Mouse (Mus musculus): ENCODE measurements around the gene Tmem236.
"Not testable (repeated sequence)": the region's sequence is repeated elsewhere in the genome, so short reads cannot be mapped to it uniquely, and the experiment has no call there.

The Tmem236 gene

GRCm38 (mm10) chr2:14192046-14192445, 17.7 kb downstream of the Tmem236 start:
- no peak for DNase-seq

DNA sequence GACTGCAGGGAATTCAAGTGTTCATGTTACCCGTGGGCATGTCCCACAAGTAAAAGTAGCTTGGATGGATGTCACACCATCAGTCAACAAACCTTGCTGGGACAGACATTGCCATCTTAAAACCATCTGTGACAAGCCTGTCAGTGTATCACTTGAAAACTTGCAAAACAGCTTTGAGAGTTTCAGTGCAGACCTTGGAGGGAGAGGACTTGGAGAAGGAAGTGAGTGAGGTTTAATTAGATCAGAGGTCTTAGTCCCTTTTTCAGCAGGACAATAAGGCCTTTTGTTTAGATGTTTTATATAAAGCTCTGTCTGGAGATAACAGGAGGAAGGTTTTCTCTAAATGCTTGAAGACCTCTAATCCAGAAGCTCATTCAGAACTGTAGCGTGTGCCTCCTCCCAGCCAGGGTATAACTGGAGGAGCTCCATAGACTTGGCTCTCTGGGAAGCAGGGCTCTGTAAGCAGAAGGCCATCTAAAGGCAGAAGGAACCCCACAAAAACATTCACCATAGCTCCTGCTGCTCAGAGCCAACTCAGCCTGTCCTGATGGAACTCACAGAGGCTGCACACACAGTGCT, 24.1 kb downstream of the Tmem236 start:
- not testable (repeated sequence) for DNase-seq

GRCm38 (mm10) chr2:14199621-14200020, 25.3 kb downstream of the Tmem236 start:
- DNase-seq: no peak

- DNase-seq: not testable (repeated sequence)
Measured at GRCm38 (mm10) chr2:14200879-14201445, 26.6 kb downstream of the Tmem236 start.

GRCm38 (mm10) chr2:14204308-14204707, 30.0 kb downstream of the Tmem236 start:
- DNase-seq: no peak

GRCm38 (mm10) chr2:14206798-14207197, 32.5 kb downstream of the Tmem236 start:
- no peak for DNase-seq

GRCm38 (mm10) chr2:14210731-14211130, 36.4 kb downstream of the Tmem236 start:
- DNase-seq: no peak

DNA sequence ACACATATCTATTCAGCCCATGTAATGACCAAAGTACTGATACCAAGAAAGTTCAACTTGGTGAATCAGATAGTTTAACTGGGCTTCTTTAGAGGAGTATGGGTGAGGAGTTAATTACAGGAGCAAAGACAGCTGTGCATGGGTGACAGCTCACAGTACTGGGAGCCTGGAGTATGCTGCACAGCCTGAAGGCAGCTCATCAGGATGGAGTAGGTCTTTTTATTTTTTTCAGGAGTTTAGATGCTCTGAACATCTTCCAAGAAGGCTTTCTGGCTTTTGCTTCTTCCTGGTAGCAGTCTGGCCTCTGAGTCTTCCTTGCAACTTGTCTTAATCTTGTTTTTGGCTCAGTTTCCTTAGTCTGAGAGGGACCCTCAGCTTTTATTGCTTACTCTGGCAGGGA, 37.3 kb downstream of the Tmem236 start:
- no peak for DNase-seq

GRCm38 (mm10) chr2:14214764-14215163, 40.4 kb downstream of the Tmem236 start:
- no peak for DNase-seq

- DNase-seq: no peak
Measured at GRCm38 (mm10) chr2:14216653-14217052, 42.3 kb downstream of the Tmem236 start.

GRCm38 (mm10) chr2:14218126-14218525, 43.8 kb downstream of the Tmem236 start:
- no peak for DNase-seq

- no peak for DNase-seq
Measured at GRCm38 (mm10) chr2:14224387-14224786, 50.1 kb downstream of the Tmem236 start.

GRCm38 (mm10) chr2:14228495-14228894, 54.2 kb downstream of the Tmem236 start:
- no peak for DNase-seq

DNA sequence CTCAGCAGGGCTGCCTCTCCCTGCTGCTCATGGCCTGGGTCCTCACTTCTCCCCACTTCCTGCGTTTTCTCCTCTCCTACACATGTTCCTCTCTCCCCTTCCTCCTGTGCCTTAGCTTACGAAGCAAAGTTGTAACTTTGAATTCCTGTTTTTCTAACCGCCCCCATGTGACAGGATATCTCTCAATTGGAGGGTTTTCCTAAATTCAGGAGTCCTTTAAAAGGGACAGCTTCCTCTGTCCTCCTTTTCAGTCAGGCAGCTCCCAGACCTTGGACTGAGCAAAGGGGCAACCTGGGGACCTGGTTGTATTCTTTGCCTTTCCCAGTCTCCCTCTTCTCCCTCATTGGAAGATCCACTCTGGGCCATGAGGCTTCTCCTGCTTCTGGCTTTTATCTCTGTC, 54.8 kb downstream of the Tmem236 start, which contains the start of gene Mrc1:
Gene Mrc1, plus strand, starts transcription at position 244 of the 400 bp plus-strand sequence.
- no peak for DNase-seq

DNA sequence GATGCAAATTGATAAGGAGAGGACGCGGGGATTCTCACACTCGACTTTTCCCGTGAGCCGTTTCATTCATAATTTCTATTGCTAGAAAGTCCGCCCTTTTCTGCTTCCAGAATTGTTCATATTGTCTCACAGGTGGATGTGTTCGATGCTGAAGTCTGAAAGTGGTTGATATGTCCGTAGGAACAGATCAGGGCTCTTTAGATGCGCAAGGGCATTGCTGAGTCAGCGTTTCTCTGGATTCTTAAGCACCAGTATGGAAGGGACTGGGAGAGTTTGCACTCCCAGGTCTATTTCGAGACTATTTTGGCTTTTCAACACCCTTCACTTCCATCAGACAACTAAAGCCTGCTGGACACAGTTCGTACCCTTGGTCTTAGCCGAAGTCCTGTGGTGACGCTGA, 55.7 kb downstream of the Tmem236 start:
- no peak for DNase-seq

- DNase-seq: no peak
Measured at GRCm38 (mm10) chr2:14232897-14233296, 58.6 kb downstream of the Tmem236 start.

DNA sequence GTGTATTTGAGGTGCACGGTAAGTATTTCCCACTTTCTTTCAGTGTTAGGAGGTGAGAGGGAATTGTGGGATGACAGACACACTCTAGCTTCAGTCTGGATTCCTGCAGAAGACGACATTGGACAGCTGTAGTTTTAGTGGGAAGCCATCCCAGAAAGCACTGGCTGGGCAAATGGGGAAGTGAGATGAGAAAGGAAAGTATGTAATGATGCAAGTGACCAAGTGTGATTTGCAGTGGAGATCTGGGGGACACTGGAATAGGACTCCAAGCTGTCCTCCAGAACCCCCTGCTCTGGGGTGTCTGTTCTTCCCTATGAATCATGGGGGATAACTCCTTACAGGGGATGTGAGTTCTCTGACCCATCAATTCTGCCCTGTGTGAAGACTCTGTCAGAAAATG, 59.7 kb downstream of the Tmem236 start:
- DNase-seq: no peak

DNA sequence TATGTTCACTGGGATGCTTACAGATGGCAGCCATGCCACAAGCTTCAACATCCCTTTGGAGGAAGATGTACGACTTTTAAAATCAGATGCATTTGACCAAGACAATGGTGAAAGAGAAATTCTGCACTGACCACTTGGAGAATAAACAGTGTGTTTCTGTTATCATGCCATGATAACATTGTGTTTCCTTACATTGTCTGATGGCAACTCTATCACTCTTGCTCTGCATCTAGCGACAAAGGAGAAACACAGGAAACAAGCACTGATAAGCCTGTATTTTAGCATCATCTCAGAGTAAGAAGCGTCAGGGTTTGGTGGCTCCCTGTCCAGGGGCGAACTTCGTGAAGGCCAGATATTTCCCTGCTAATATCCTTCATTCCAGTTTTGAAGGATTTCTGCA, 61.0 kb downstream of the Tmem236 start:
- no peak for DNase-seq

GRCm38 (mm10) chr2:14236920-14237319, 62.6 kb downstream of the Tmem236 start:
- DNase-seq: no peak

- no peak for DNase-seq
Measured at GRCm38 (mm10) chr2:14237723-14238122, 63.4 kb downstream of the Tmem236 start.

- DNase-seq: no peak
Measured at GRCm38 (mm10) chr2:14239151-14239550, 64.8 kb downstream of the Tmem236 start.

- no peak for DNase-seq
Measured at GRCm38 (mm10) chr2:14244157-14244556, 69.8 kb downstream of the Tmem236 start.

GRCm38 (mm10) chr2:14244668-14245067, 70.3 kb downstream of the Tmem236 start:
- DNase-seq: no peak

GRCm38 (mm10) chr2:14249839-14250564, 75.7 kb downstream of the Tmem236 start:
- DNase-seq: no peak

Measured in kidney, postnatal 25 days (tissue).